Comparison of ENCODE assay signal across 16 mouse cellular contexts in the genomic region with DNA sequence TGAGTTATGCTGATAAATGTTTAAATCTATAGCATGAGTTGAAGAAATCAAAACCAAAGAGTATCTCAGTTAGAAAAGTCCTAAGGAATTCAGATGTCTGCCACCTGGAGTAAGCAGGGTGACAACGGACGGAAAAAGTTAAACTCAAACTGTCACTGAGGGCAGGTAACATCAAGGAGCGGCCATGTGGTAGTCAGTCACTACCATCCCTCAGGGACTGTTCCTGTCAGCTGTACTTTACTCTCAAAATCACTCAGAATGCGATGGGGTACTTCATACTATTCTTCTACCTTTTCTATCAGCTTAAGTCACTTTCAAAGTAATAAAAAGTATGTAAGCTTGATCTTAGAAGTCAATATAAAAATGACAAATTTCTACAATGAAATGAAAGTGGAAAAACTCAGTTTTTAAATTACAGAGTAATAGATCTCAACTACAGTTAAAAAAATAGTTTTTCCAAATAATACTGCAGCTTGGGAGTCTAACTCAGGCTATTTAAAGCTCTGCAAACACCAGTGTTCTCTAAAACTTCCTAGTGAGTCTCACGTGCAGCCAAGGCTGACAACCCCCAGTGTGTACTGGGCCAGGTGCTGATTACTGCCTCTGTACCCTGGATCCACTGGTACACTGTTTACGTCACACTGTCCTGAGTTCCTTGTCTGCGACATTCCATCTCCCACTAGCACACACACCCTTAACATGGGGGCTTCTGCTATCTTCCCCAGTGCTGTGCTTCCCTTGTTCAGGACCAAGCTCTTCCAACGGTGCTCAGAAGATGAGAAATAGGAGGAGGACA. TPM values are rescaled to one million over a fixed set of nuclear protein-coding genes. Genes with fewer than 3 reads are reported as not detected.
DNase-seq lines count a peak whose midpoint lies in the region; ATAC-seq and TF ChIP-seq lines count a peak whose summit lies in the region.
"Had no signal": no experiment of that assay in that cellular context is flagged by ENCODE, and none has a peak within 500 bp of the region (broad histone marks: within the 10 kb centered on the region; RNA-seq: fewer than 3 reads in every experiment).

No protein-coding gene starts in this region.

- no peaks in the 10 kb centered on the region for H3K9me3 ChIP-seq in lung, embryonic 16.5 days (ENCODE audit: control insufficient read depth, low read length)
- no peaks in the 10 kb centered on the region for H3K9me3 ChIP-seq in heart, postnatal 0 days (replicated peaks; ENCODE audit: control insufficient read depth, low read length)
- no peaks in the 10 kb centered on the region for H3K9me3 ChIP-seq in stomach, postnatal 0 days (ENCODE audit: control insufficient read depth, low read length)
- H3K9me3 ChIP-seq: forebrain, embryonic 13.5 days; hindbrain, embryonic 15.5 days; lung, embryonic 15.5 days had no signal

- no peak overlapping the region for H3K4me3 ChIP-seq in lung, embryonic 16.5 days (ENCODE audit: low read length)
- no peak overlapping the region for H3K4me3 ChIP-seq in heart, postnatal 0 days (ENCODE audit: low read depth, low read length)
- no peak overlapping the region for H3K4me3 ChIP-seq in stomach, postnatal 0 days (ENCODE audit: low read depth, low read length)
- H3K4me3 ChIP-seq: forebrain, embryonic 13.5 days; hindbrain, embryonic 15.5 days; lung, embryonic 15.5 days had no signal

- 75% methylated on average over 8 of the region's 8 CpGs for WGBS in lung, embryonic 16.5 days
- WGBS in heart, postnatal 0 days = 55% methylated on average over 8 of the region's 8 CpGs
- WGBS in stomach, postnatal 0 days = 76% methylated on average over 8 of the region's 8 CpGs

- no peak overlapping the region for H3K4me2 ChIP-seq in lung, embryonic 16.5 days (ENCODE audit: low read depth, low read length)
- H3K4me2 ChIP-seq in heart, postnatal 0 days (ENCODE audit: low read depth, low read length) = no peak overlapping the region
- no peak overlapping the region for H3K4me2 ChIP-seq in stomach, postnatal 0 days (replicated peaks; ENCODE audit: low read depth)
- H3K4me2 ChIP-seq: forebrain, embryonic 13.5 days; hindbrain, embryonic 15.5 days; lung, embryonic 15.5 days; midbrain, embryonic 11.5 days had no signal

- peaks cover 7% of the 10 kb centered on the region for H3K4me1 ChIP-seq in lung, embryonic 16.5 days (replicated peaks; ENCODE audit: control insufficient read depth, insufficient read depth, low read length)
- H3K4me1 ChIP-seq in heart, postnatal 0 days (ENCODE audit: control insufficient read depth, insufficient read depth) = peaks cover 14% of the 10 kb centered on the region
- no peaks in the 10 kb centered on the region for H3K4me1 ChIP-seq in stomach, postnatal 0 days (replicated peaks; ENCODE audit: control insufficient read depth, insufficient read depth)
- H3K4me1 ChIP-seq: hindbrain, embryonic 15.5 days had no signal

- H3K9ac ChIP-seq in lung, embryonic 16.5 days (ENCODE audit: low read length) = no peak overlapping the region
- no peak overlapping the region for H3K9ac ChIP-seq in heart, postnatal 0 days (replicated peaks; ENCODE audit: low read depth, low read length)
- no peak overlapping the region for H3K9ac ChIP-seq in stomach, postnatal 0 days (ENCODE audit: low read length)
- H3K9ac ChIP-seq: forebrain, embryonic 13.5 days; hindbrain, embryonic 15.5 days; lung, embryonic 15.5 days had no signal

- H3K27me3 ChIP-seq in lung, embryonic 16.5 days (ENCODE audit: control insufficient read depth, insufficient read depth, low read depth, low read length) = no peaks in the 10 kb centered on the region
- no peaks in the 10 kb centered on the region for H3K27me3 ChIP-seq in heart, postnatal 0 days (ENCODE audit: control insufficient read depth, insufficient read depth, low read length)
- H3K27me3 ChIP-seq in stomach, postnatal 0 days (ENCODE audit: control insufficient read depth, insufficient read depth, low read length) = no peaks in the 10 kb centered on the region
- H3K27me3 ChIP-seq: forebrain, embryonic 13.5 days; hindbrain, embryonic 15.5 days; lung, embryonic 15.5 days had no signal

- 0 out of 2 replicates have a peak, but pooled peaks have one; percentile 36 for ATAC-seq in lung, embryonic 16.5 days (ENCODE audit: low read depth)
- peak; percentile 94 for ATAC-seq in heart, postnatal 0 days (ENCODE audit: insufficient read depth, low read depth)
- ATAC-seq in stomach, postnatal 0 days (ENCODE audit: low FRiP score, low TSS enrichment) = peak; percentile 60
- no peak for ATAC-seq in CD4-positive, CD25-positive, alpha-beta regulatory T cell, adult 4 months
- ATAC-seq: forebrain, embryonic 13.5 days had no signal

- peak; percentile 36 to 50 for DNase-seq in heart, adult 18-20 months
- DNase-seq in heart, adult 9 months (ENCODE audit: low spot score in 2 of 2) = no peak
- no peak for DNase-seq in lung, postnatal 14 days
- peak; percentile 66 for DNase-seq in heart, postnatal 0 days (ENCODE audit: low spot score)
- DNase-seq in stomach, postnatal 0 days (ENCODE audit: low spot score) = peak; percentile 22
- no peak for DNase-seq in adrenal gland, adult 18-20 months (ENCODE audit: low spot score in 2 of 2)
- DNase-seq: cerebellum, adult 18-20 months; kidney, adult 8-10 months; kidney, postnatal 4 days; thymus, postnatal 14 days had no signal

- H3K27ac ChIP-seq in lung, embryonic 16.5 days (ENCODE audit: low read length) = peak overlapping the region; percentile 16; the same call in 1 of the 2 replicates
- peak overlapping the region; percentile 54 for H3K27ac ChIP-seq in heart, postnatal 0 days (ENCODE audit: low read depth)
- no peak overlapping the region for H3K27ac ChIP-seq in stomach, postnatal 0 days (replicated peaks)
- H3K27ac ChIP-seq: forebrain, embryonic 13.5 days; lung, embryonic 15.5 days had no signal

- peaks cover 6% of the 10 kb centered on the region; the same call in 1 of the 2 replicates for H3K36me3 ChIP-seq in lung, embryonic 16.5 days (ENCODE audit: control insufficient read depth, insufficient read depth, low read length)
- peaks cover 22% of the 10 kb centered on the region for H3K36me3 ChIP-seq in heart, postnatal 0 days (replicated peaks; ENCODE audit: control insufficient read depth, insufficient read depth, low read length)
- H3K36me3 ChIP-seq in stomach, postnatal 0 days (ENCODE audit: control insufficient read depth, insufficient read depth, low read length) = 0 out of 2 replicates have a peak, but pooled peaks cover 2% of the 10 kb centered on the region

- TF ChIP-seq EP300 in heart, postnatal 0 days (IDR thresholded peaks at IDR 0.05; ENCODE audit: low read depth) = 0 out of 2 replicates have a peak, but pooled peaks have one; percentile 68
- no peak for TF ChIP-seq EP300 in stomach, postnatal 0 days (optimal IDR thresholded peaks at IDR 0.05)

- no peak for TF ChIP-seq CTCF in heart, postnatal 0 days (IDR thresholded peaks at IDR 0.05; ENCODE audit: low read depth)
- no peak for TF ChIP-seq CTCF in stomach, postnatal 0 days (IDR thresholded peaks at IDR 0.05; ENCODE audit: low read depth)

RNA-seq across cellular contexts. Expression of a gene that starts 35.6 kb away (rescaled TPM):
- 10 to 100 TPM; 34.9 to 41.0 TPM for total RNA-seq in heart, adult 18-20 months (2021)
- 9.2 and 9.3 TPM in 2 replicates for polyA plus RNA-seq in lung, embryonic 16.5 days (2015; fragmentation: Nextera tagmentation; extraction: Ambion mirVana)
- 10.8 and 12.9 TPM in 2 replicates for total RNA-seq in heart, postnatal 0 days (2014; rRNA removed; ENCODE audit: low replicate concordance)
- polyA plus RNA-seq in heart, postnatal 0 days (2015; fragmentation: Nextera tagmentation; extraction: Ambion mirVana) = 5.2 and 5.7 TPM in 2 replicates
- polyA plus RNA-seq in stomach, postnatal 0 days (2015; fragmentation: Nextera tagmentation; extraction: Ambion mirVana) = 5.4 and 6.0 TPM in 2 replicates
- total RNA-seq in adrenal gland, adult 18-20 months (2021) = 10 to 100 TPM; 33.7 to 40.8 TPM
- 10 to 100 TPM; 13.7 to 16.9 TPM for polyA plus RNA-seq in CD4-positive, CD25-positive, alpha-beta regulatory T cell, adult 4 months (2017; shearing (Covaris generic))

Comparison
In these comparisons a context has a peak if more than half of its experiments do, and no peak if none do; other contexts are left out.
1. DNase-seq: peak in heart, adult 18-20 months (2 of 2), heart, postnatal 0 days (single experiment) and stomach, postnatal 0 days (single experiment); none in heart, adult 9 months (0 of 2), lung, postnatal 14 days (single experiment) and adrenal gland, adult 18-20 months (0 of 2).